Mouse (Mus musculus) liver, postnatal 0 days (tissue): ENCODE data around the gene Kcnk4. TPM values are rescaled to one million over a fixed set of nuclear protein-coding genes. Genes with fewer than 3 reads are reported as not detected.
"Not testable (repeated sequence)": the region's sequence is repeated elsewhere in the genome, so short reads cannot be mapped to it uniquely, and the experiment has no call there.

Experiments
- ATAC-seq: fragments of 200-750 bp; cut with Nextera tagmentation; 2 replicates; pipeline ENCODE4 v1.8.0; 2017; ENCODE audit warnings: mild to moderate bottlenecking, moderate library complexity
- DNase-seq: peaks from one replicate; pipeline ENCODE4 v3.0.0-alpha.2; 2016
- H3K27ac ChIP-seq: fragments of 300-500 bp; sonication (generic); 2 replicates; pipeline ENCODE4 v1.5.1; 2014; ENCODE audit warnings: antibody characterized with exemption, moderate library complexity, mild to moderate bottlenecking, low read depth
- H3K27me3 ChIP-seq: fragments of 300-500 bp; sonication (generic); 2 replicates; pipeline ENCODE4 v1.6.1; 2014; ENCODE audit warnings: low read length, control low read depth, mixed read lengths; ENCODE audit not compliant: insufficient read depth
- H3K36me3 ChIP-seq: fragments of 300-500 bp; sonication (generic); replicated peaks from 2 replicates; pipeline ENCODE4 v1.6.1; 2014; ENCODE audit warnings: mild to moderate bottlenecking, control low read depth, low read length, moderate library complexity, mixed read lengths; ENCODE audit not compliant: insufficient read depth
- H3K4me1 ChIP-seq: fragments of 300-500 bp; sonication (generic); 2 replicates; pipeline ENCODE4 v1.6.1; 2014; ENCODE audit warnings: antibody characterized with exemption, mild to moderate bottlenecking, control low read depth; ENCODE audit not compliant: insufficient read depth
- H3K4me2 ChIP-seq: fragments of 300-500 bp; sonication (generic); 2 replicates; pipeline ENCODE4 v1.6.1; 2014; ENCODE audit warnings: low read depth, mild to moderate bottlenecking, low read length, moderate library complexity, mixed read lengths
- H3K4me3 ChIP-seq: fragments of 300-500 bp; sonication (generic); 2 replicates; pipeline ENCODE4 v1.5.1; 2014; ENCODE audit warnings: low read depth, low read length
- H3K9ac ChIP-seq: fragments of 300-500 bp; sonication (generic); replicated peaks from 2 replicates; pipeline ENCODE4 v1.6.1; 2014; ENCODE audit warnings: mild to moderate bottlenecking, moderate library complexity
- H3K9me3 ChIP-seq: fragments of 300-500 bp; sonication (generic); 2 replicates; pipeline ENCODE4 v1.6.1; 2016; ENCODE audit warnings: mild to moderate bottlenecking, control low read depth, low read length, mixed read lengths
- CTCF ChIP-seq: sonication (generic); IDR thresholded peaks from 2 replicates; pipeline ENCODE4 v1.5.1; 2016; ENCODE audit warnings: antibody characterized with exemption, low read depth
- EP300 ChIP-seq: IDR thresholded peaks from 2 replicates; pipeline ENCODE4 v1.6.1; 2016; ENCODE audit warnings: antibody characterized with exemption, low read depth, mild to moderate bottlenecking
- WGBS: fragments of 180-500 bp; shearing (Covaris S2); extraction: QIAGEN DNeasy Blood & Tissue Kit; methylation state at CpG from one replicate; pipeline ENCODE4 v1.1.7; 2014; ENCODE audit not compliant: insufficient replicate concordance; 5-methylcytosine and 5-hydroxymethylcytosine counted together
- polyA plus RNA-seq: library from polyadenylated mRNA; unstranded; fragments of >200 nt; fragmentation: Nextera tagmentation; extraction: Ambion mirVana; gene quantifications from 2 replicates; pipeline ENCODE4 v1.2.1, GENCODE M21; 2015

Gene Kcnk4
- polyA plus RNA-seq, 1 experiment from 2014 or later: 0.09 TPM

- Histone ChIP-seq H3K4me2 (no peak overlapping the region), H3K4me3 (no peak overlapping the region), H3K9me3 (no peaks in the 10 kb centered on the region), H3K4me1 (peaks cover 8% of the 10 kb centered on the region), H3K27me3 (no peaks in the 10 kb centered on the region), H3K36me3 (peaks cover 21% of the 10 kb centered on the region), H3K9ac (no peak overlapping the region), H3K27ac (no peak overlapping the region)
- TF ChIP-seq CTCF (no peak), EP300 (no peak)
- WGBS: 82% methylated on average over 1 of the region's 1 CpGs
- DNase-seq (no peak), ATAC-seq (no peak)
Observed at GRCm38 (mm10) chr19:6903031-6903430, 31.3 kb downstream of the Kcnk4 start.

- no peak for TF ChIP-seq EP300
- no peak for TF ChIP-seq CTCF
- Histone ChIP-seq H3K27me3 (no peaks in the 10 kb centered on the region), H3K36me3 (no peaks in the 10 kb centered on the region), H3K4me2 (no peak overlapping the region), H3K9ac (no peak overlapping the region), H3K27ac (no peak overlapping the region), H3K9me3 (no peaks in the 10 kb centered on the region), H3K4me3 (no peak overlapping the region), H3K4me1 (no peaks in the 10 kb centered on the region)
- no peak for ATAC-seq
- DNase-seq: no peak
- 78% methylated on average over 4 of the region's 4 CpGs for WGBS
Observed at GRCm38 (mm10) chr19:6899641-6900040, 34.7 kb downstream of the Kcnk4 start.

GRCm38 (mm10) chr19:6895608-6896305 is 38.6 kb downstream of the Kcnk4 start:
- not testable (repeated sequence) for ATAC-seq, H3K4me1 ChIP-seq, H3K4me3 ChIP-seq, H3K36me3 ChIP-seq, H3K9ac ChIP-seq, H3K9me3 ChIP-seq, H3K27ac ChIP-seq, H3K27me3 ChIP-seq, H3K4me2 ChIP-seq, DNase-seq
- 66% methylated on average over 18 of the region's 18 CpGs for WGBS

- no peak overlapping the region for H3K9ac ChIP-seq
Observed at GRCm38 (mm10) chr19:6893731-6894451, 40.4 kb downstream of the Kcnk4 start.

GRCm38 (mm10) chr19:6892512-6892911 is 41.8 kb downstream of the Kcnk4 start:
- ATAC-seq: no peak

More at GRCm38 (mm10) chr19:6893731-6894451, 40.4 kb downstream of the Kcnk4 start:
- Histone ChIP-seq H3K27me3 (no peaks in the 10 kb centered on the region), H3K36me3 (no peaks in the 10 kb centered on the region), H3K27ac (no peak overlapping the region), H3K4me1 (no peaks in the 10 kb centered on the region), H3K9me3 (no peaks in the 10 kb centered on the region), H3K4me3 (no peak overlapping the region), H3K4me2 (no peak overlapping the region)
- ATAC-seq (no peak), DNase-seq (no peak)
- no peak for TF ChIP-seq EP300
- WGBS: 86% methylated on average over 14 of the region's 14 CpGs

GRCm38 (mm10) chr19:6877965-6878364 is 56.4 kb downstream of the Kcnk4 start:
- no peaks in the 10 kb centered on the region for H3K27me3 ChIP-seq
- H3K27ac ChIP-seq: no peak overlapping the region
- no peak for TF ChIP-seq EP300
- no peak for TF ChIP-seq CTCF
- WGBS: 78% methylated on average over 4 of the region's 4 CpGs
- no peaks in the 10 kb centered on the region for H3K4me1 ChIP-seq
- H3K36me3 ChIP-seq: no peaks in the 10 kb centered on the region
- no peak overlapping the region for H3K4me2 ChIP-seq
- H3K4me3 ChIP-seq: no peak overlapping the region
- ATAC-seq (no peak), DNase-seq (no peak)
- H3K9me3 ChIP-seq: no peaks in the 10 kb centered on the region
- no peak overlapping the region for H3K9ac ChIP-seq

More at GRCm38 (mm10) chr19:6892512-6892911, 41.8 kb downstream of the Kcnk4 start:
- WGBS: 50% methylated on average over 4 of the region's 4 CpGs
- H3K4me1 ChIP-seq: no peaks in the 10 kb centered on the region
- TF ChIP-seq CTCF (no peak), EP300 (no peak)
- no peaks in the 10 kb centered on the region for H3K27me3 ChIP-seq
- H3K4me3 ChIP-seq: no peak overlapping the region
- no peak for DNase-seq
- no peak overlapping the region for H3K4me2 ChIP-seq
- H3K27ac ChIP-seq: no peak overlapping the region
- H3K9ac ChIP-seq: no peak overlapping the region
- H3K36me3 ChIP-seq: no peaks in the 10 kb centered on the region
- no peaks in the 10 kb centered on the region for H3K9me3 ChIP-seq
